Mouse (Mus musculus): ENCODE data around the gene Pdzd4. TPM values are rescaled to one million over a fixed set of nuclear protein-coding genes. Genes with fewer than 3 reads are reported as not detected.

The Pdzd4 gene
- total and polyA plus RNA-seq, 2 experiments = 0.09 to 0.16 TPM

DNA sequence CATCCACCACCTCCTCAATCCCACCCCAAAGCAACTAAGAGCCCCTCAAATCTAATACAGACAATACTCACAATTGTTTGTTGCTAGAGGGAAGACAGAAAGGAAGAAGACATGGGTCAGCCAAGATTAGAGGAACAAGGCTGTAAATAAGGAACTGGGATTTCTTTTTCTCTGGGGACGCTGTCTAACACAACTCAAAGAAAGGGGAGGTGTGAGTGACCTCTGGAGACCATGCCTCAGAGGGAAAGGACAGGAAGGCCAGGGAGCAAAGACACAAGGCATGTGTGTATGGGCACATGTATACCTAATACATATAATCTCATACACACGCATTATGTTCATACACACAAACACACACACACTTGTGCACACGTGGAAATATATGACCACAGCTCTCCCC, 42.5 kb downstream of the Pdzd4 start:
- Histone ChIP-seq H3K27ac (replicated peaks; ENCODE audit: insufficient read depth, low read depth, low read length) (no peak overlapping the region), H3K27me3 (ENCODE audit: control insufficient read depth, insufficient read depth, low read length) (no peaks in the 10 kb centered on the region), H3K36me3 (ENCODE audit: control insufficient read depth, insufficient read depth, low read length) (peaks cover 24% of the 10 kb centered on the region), H3K4me3 (ENCODE audit: insufficient read depth, low read depth, low read length) (no peak overlapping the region), H3K4me1 (ENCODE audit: control insufficient read depth, insufficient read depth, low read length) (peaks cover 7% of the 10 kb centered on the region), H3K79me2 (ENCODE audit: control insufficient read depth, insufficient read depth, low read length) (peaks cover 5% of the 10 kb centered on the region; the same call in 1 of the 2 replicates), H3K9ac (ENCODE audit: low read depth, low read length) (no peak overlapping the region)
- peak; percentile 7 for DNase-seq (ENCODE audit: extremely low read depth, low read depth, low spot score)
- 86% methylated on average over 3 of the region's 3 CpGs for WGBS
- TF ChIP-seq POLR2A (IDR thresholded peaks at IDR 0.05; ENCODE audit: extremely low read depth, insufficient read depth, low read length) = no peak
- TF ChIP-seq CTCF (IDR thresholded peaks at IDR 0.05; ENCODE audit: low read depth, low read length) = no peak

DNA sequence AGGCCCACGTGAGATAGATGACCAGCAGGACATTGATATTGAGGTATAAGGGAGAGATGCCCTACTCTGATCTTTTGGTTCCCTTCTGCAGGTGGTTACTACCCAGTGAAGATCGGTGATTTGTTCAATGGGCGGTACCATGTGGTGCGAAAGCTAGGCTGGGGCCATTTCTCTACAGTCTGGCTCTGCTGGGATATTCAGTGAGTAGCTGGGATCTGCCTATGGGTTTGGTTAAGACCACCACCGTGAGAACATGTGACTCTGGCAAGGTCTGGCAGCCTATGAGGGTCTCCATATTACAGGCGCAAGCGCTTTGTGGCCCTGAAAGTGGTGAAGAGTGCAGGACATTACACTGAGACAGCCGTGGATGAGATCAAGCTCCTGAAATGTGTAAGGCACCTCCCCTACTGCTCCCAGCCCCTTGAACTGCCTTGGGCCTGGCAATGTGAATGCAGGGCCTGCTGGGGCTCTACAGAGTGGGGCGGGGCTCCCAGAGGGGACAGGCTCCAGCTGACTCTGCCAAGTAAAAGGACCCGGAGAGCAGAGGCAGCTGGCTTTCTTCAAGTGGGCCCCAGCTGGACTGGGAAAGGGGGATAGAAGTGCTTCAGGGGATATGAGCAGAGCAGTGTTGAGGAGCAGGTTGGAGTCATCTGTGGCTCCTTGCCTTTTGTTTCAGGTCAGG, 49.8 kb downstream of the Pdzd4 start:
- Histone ChIP-seq H3K4me1 (ENCODE audit: control insufficient read depth, insufficient read depth, low read length) (no peaks in the 10 kb centered on the region), H3K27me3 (ENCODE audit: control insufficient read depth, insufficient read depth, low read length) (no peaks in the 10 kb centered on the region), H3K4me3 (ENCODE audit: insufficient read depth, low read depth, low read length) (no peak overlapping the region), H3K9ac (ENCODE audit: low read depth, low read length) (no peak overlapping the region), H3K79me2 (ENCODE audit: control insufficient read depth, insufficient read depth, low read length) (no peaks in the 10 kb centered on the region), H3K36me3 (ENCODE audit: control insufficient read depth, insufficient read depth, low read length) (peaks cover 10% of the 10 kb centered on the region), H3K27ac (replicated peaks; ENCODE audit: insufficient read depth, low read depth, low read length) (no peak overlapping the region)
- 80% methylated on average over 10 of the region's 10 CpGs for WGBS
- no peak for TF ChIP-seq POLR2A (IDR thresholded peaks at IDR 0.05; ENCODE audit: extremely low read depth, insufficient read depth, low read length)
- TF ChIP-seq CTCF (IDR thresholded peaks at IDR 0.05; ENCODE audit: low read depth, low read length) = no peak
- DNase-seq (ENCODE audit: extremely low read depth, low read depth, low spot score) = no peak

GRCm38 (mm10) chrX:73774168-73774760, 50.5 kb downstream of the Pdzd4 start, which contains the start of gene Srpk3:
TSS of gene Srpk3 (plus strand) at chrX:73774405.
- 52% methylated on average over 9 of the region's 9 CpGs for WGBS
- H3K36me3 ChIP-seq (ENCODE audit: control insufficient read depth, insufficient read depth, low read length) = peaks cover 3% of the 10 kb centered on the region
- TF ChIP-seq CTCF (IDR thresholded peaks at IDR 0.05; ENCODE audit: low read depth, low read length) (no peak), POLR2A (IDR thresholded peaks at IDR 0.05; ENCODE audit: extremely low read depth, insufficient read depth, low read length) (no peak)

DNA sequence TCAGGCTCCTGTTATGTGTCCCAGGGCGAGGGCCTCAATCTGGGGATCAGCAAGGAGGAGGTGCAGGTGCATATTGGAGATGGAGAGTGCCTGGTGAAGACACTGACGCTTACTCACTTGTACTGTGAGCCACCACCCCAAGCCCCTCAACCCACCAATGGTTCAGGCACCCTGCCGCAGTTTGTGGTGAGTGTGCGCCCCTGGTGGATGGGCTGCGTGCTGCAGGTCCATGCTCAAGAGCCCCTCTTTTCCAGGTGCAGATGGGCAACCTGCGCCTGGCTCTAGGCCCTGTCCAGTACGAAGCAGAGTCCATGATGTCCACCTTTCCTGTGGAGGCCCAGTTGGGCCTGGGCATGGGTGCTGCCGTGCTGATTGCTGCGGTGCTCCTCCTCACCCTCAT, 57.5 kb downstream of the Pdzd4 start:
- Histone ChIP-seq H3K4me3 (ENCODE audit: insufficient read depth, low read depth, low read length) (no peak overlapping the region), H3K36me3 (ENCODE audit: control insufficient read depth, insufficient read depth, low read length) (no peaks in the 10 kb centered on the region), H3K9ac (ENCODE audit: low read depth, low read length) (no peak overlapping the region), H3K79me2 (ENCODE audit: control insufficient read depth, insufficient read depth, low read length) (no peaks in the 10 kb centered on the region), H3K27me3 (ENCODE audit: control insufficient read depth, insufficient read depth, low read length) (no peaks in the 10 kb centered on the region), H3K4me1 (ENCODE audit: control insufficient read depth, insufficient read depth, low read length) (no peaks in the 10 kb centered on the region; the same call in 1 of the 2 replicates), H3K27ac (replicated peaks; ENCODE audit: insufficient read depth, low read depth, low read length) (no peak overlapping the region)
- 81% methylated on average over 9 of the region's 9 CpGs for WGBS
- DNase-seq (ENCODE audit: extremely low read depth, low read depth, low spot score) = no peak
- TF ChIP-seq POLR2A (IDR thresholded peaks at IDR 0.05; ENCODE audit: extremely low read depth, insufficient read depth, low read length) = no peak
- peak; percentile 31; the same call in 1 of the 2 replicates for TF ChIP-seq CTCF (IDR thresholded peaks at IDR 0.05; ENCODE audit: low read depth, low read length)

More at GRCm38 (mm10) chrX:73774168-73774760, 50.5 kb downstream of the Pdzd4 start, which contains the start of gene Srpk3:
- no peaks in the 10 kb centered on the region for H3K27me3 ChIP-seq (ENCODE audit: control insufficient read depth, insufficient read depth, low read length)
- no peaks in the 10 kb centered on the region for H3K4me1 ChIP-seq (ENCODE audit: control insufficient read depth, insufficient read depth, low read length)
- H3K79me2 ChIP-seq (ENCODE audit: control insufficient read depth, insufficient read depth, low read length) = no peaks in the 10 kb centered on the region
- no peak within 1 kb of the TSS for H3K4me3 ChIP-seq (ENCODE audit: insufficient read depth, low read depth, low read length)
- DNase-seq (ENCODE audit: extremely low read depth, low read depth, low spot score) = no peak
- H3K9ac ChIP-seq (ENCODE audit: low read depth, low read length) = no peak within 1 kb of the TSS
- H3K27ac ChIP-seq (replicated peaks; ENCODE audit: insufficient read depth, low read depth, low read length) = no peak within 1 kb of the TSS

GRCm38 (mm10) chrX:73765311-73765710, 59.5 kb downstream of the Pdzd4 start:
- no peaks in the 10 kb centered on the region for H3K79me2 ChIP-seq (ENCODE audit: control insufficient read depth, insufficient read depth, low read length)
- H3K27ac ChIP-seq (replicated peaks; ENCODE audit: insufficient read depth, low read depth, low read length) = no peak overlapping the region; the same call in 1 of the 2 replicates
- peak; percentile 45 for DNase-seq (ENCODE audit: extremely low read depth, low read depth, low spot score)
- H3K4me1 ChIP-seq (ENCODE audit: control insufficient read depth, insufficient read depth, low read length) = no peaks in the 10 kb centered on the region; the same call in 1 of the 2 replicates
- no peak for TF ChIP-seq POLR2A (IDR thresholded peaks at IDR 0.05; ENCODE audit: extremely low read depth, insufficient read depth, low read length)
- TF ChIP-seq CTCF (IDR thresholded peaks at IDR 0.05; ENCODE audit: low read depth, low read length) = no peak
- 54% methylated on average over 1 of the region's 1 CpGs for WGBS
- H3K27me3 ChIP-seq (ENCODE audit: control insufficient read depth, insufficient read depth, low read length) = no peaks in the 10 kb centered on the region
- no peak overlapping the region for H3K9ac ChIP-seq (ENCODE audit: low read depth, low read length)
- H3K4me3 ChIP-seq (ENCODE audit: insufficient read depth, low read depth, low read length) = no peak overlapping the region
- no peaks in the 10 kb centered on the region for H3K36me3 ChIP-seq (ENCODE audit: control insufficient read depth, insufficient read depth, low read length)

Measured in liver, adult 2 months (tissue).